Mouse (Mus musculus) c-Kit-negative CD71-positive TER-119-positive erythroid progenitor cells, embryonic 14.5 days (primary cell): ENCODE data around the gene Slc30a5.
"Not testable (repeated sequence)": the region's sequence is repeated elsewhere in the genome, so short reads cannot be mapped to it uniquely, and the experiment has no call there.

ENCODE experiments used
- DNase-seq: peaks from one replicate; pipeline ENCODE4 v3.0.0-alpha.2; 2013; ENCODE audit warnings: low read depth, low spot score

Slc30a5 gene

GRCm38 (mm10) chr13:100832741-100833639 is at the start of gene Slc30a5:
Gene Slc30a5 (minus strand): TSS chr13:100833427.
- peak; percentile 99 for DNase-seq

GRCm38 (mm10) chr13:100881944-100882343 is 48.7 kb upstream of the Slc30a5 start:
- no peak for DNase-seq

GRCm38 (mm10) chr13:100879806-100880205 is 46.6 kb upstream of the Slc30a5 start:
- no peak for DNase-seq

- no peak for DNase-seq
Measured at GRCm38 (mm10) chr13:100879326-100879725, 46.1 kb upstream of the Slc30a5 start.

GRCm38 (mm10) chr13:100878264-100878663 is 45.0 kb upstream of the Slc30a5 start:
- no peak for DNase-seq

- DNase-seq: no peak
Measured at GRCm38 (mm10) chr13:100877703-100878102, 44.5 kb upstream of the Slc30a5 start.

GRCm38 (mm10) chr13:100875103-100875502 is 41.9 kb upstream of the Slc30a5 start:
- DNase-seq: no peak

- no peak for DNase-seq
Measured at GRCm38 (mm10) chr13:100874588-100874987, 41.4 kb upstream of the Slc30a5 start.

- DNase-seq: no peak
Measured at GRCm38 (mm10) chr13:100873530-100873929, 40.3 kb upstream of the Slc30a5 start.

- DNase-seq: no peak
Measured at GRCm38 (mm10) chr13:100871445-100872171, 38.4 kb upstream of the Slc30a5 start.

GRCm38 (mm10) chr13:100869813-100870212 is 36.6 kb upstream of the Slc30a5 start:
- DNase-seq: no peak

- DNase-seq: no peak
Measured at GRCm38 (mm10) chr13:100866311-100866710, 33.1 kb upstream of the Slc30a5 start.

- peak; percentile 17 for DNase-seq
Measured at GRCm38 (mm10) chr13:100865744-100866143, 32.5 kb upstream of the Slc30a5 start.

GRCm38 (mm10) chr13:100863914-100864313 is 30.7 kb upstream of the Slc30a5 start:
- DNase-seq: not testable (repeated sequence)

- no peak for DNase-seq
Measured at GRCm38 (mm10) chr13:100859117-100859516, 25.9 kb upstream of the Slc30a5 start.

- DNase-seq: peak; percentile 56
Measured at GRCm38 (mm10) chr13:100854174-100854573, 20.9 kb upstream of the Slc30a5 start.

- no peak for DNase-seq
Measured at GRCm38 (mm10) chr13:100853120-100853519, 19.9 kb upstream of the Slc30a5 start.

GRCm38 (mm10) chr13:100849137-100849536 is 15.9 kb upstream of the Slc30a5 start:
- DNase-seq: no peak

- no peak for DNase-seq
Measured at GRCm38 (mm10) chr13:100846891-100847579, 13.8 kb upstream of the Slc30a5 start.

- DNase-seq: no peak
Measured at GRCm38 (mm10) chr13:100846254-100846653, 13.0 kb upstream of the Slc30a5 start.

GRCm38 (mm10) chr13:100843944-100844343 is 10.7 kb upstream of the Slc30a5 start:
- DNase-seq: no peak
